Mouse (Mus musculus) heart, embryonic 11.5 days (tissue): ENCODE results near the gene Tbc1d21. TPM values are rescaled to one million over a fixed set of nuclear protein-coding genes. Genes with fewer than 3 reads are reported as not detected.

Experiments used
- ATAC-seq: fragments of 200-750 bp; cut with Nextera tagmentation; replicated peaks from 2 replicates; pipeline ENCODE4 v1.8.0; 2017; ENCODE audit warnings: moderate library complexity; ENCODE audit not compliant: insufficient number of reproducible peaks, low FRiP score, low TSS enrichment
- H3K27ac ChIP-seq: fragments of 300-500 bp; sonication (generic); 2 replicates; pipeline ENCODE4 v1.5.1; 2014; ENCODE audit warnings: mild to moderate bottlenecking, low read depth, low read length
- H3K27me3 ChIP-seq: fragments of 300-500 bp; sonication (generic); 2 replicates; pipeline ENCODE4 v1.6.1; 2014; ENCODE audit warnings: mild to moderate bottlenecking, low read length, mixed read lengths; ENCODE audit not compliant: control insufficient read depth, insufficient read depth
- H3K36me3 ChIP-seq: fragments of 300-500 bp; sonication (generic); 2 replicates; pipeline ENCODE4 v1.6.1; 2014; ENCODE audit warnings: mild to moderate bottlenecking, low read length, moderate library complexity, mixed read lengths; ENCODE audit not compliant: control insufficient read depth, insufficient read depth
- H3K4me1 ChIP-seq: fragments of 300-500 bp; sonication (generic); 2 replicates; pipeline ENCODE4 v1.6.1; 2014; ENCODE audit warnings: low read length; ENCODE audit not compliant: control insufficient read depth, insufficient read depth
- H3K4me2 ChIP-seq: fragments of 300-500 bp; sonication (generic); 2 replicates; pipeline ENCODE4 v1.6.1; 2014; ENCODE audit warnings: mild to moderate bottlenecking, moderate library complexity
- H3K4me3 ChIP-seq: fragments of 300-500 bp; sonication (generic); 2 replicates; pipeline ENCODE4 v1.5.1; 2014; ENCODE audit warnings: low read depth, low read length
- H3K9ac ChIP-seq: fragments of 300-500 bp; sonication (generic); 2 replicates; pipeline ENCODE4 v1.6.1; 2014; ENCODE audit warnings: mild to moderate bottlenecking, low read depth, low read length, moderate library complexity
- H3K9me3 ChIP-seq: fragments of 300-500 bp; sonication (generic); replicated peaks from 2 replicates; pipeline ENCODE4 v1.6.1; 2016; ENCODE audit warnings: low read length; ENCODE audit not compliant: control insufficient read depth
- WGBS: fragments of 180-500 bp; shearing (Covaris S2); extraction: QIAGEN DNeasy Blood & Tissue Kit; methylation state at CpG from one replicate; pipeline ENCODE4 v1.1.7; 2014; ENCODE audit not compliant: insufficient replicate concordance; 5-methylcytosine and 5-hydroxymethylcytosine counted together
- polyA plus RNA-seq: library from polyadenylated mRNA; unstranded; fragments of >200 nt; fragmentation: Nextera tagmentation; extraction: Ambion mirVana; gene quantifications from 2 replicates; pipeline ENCODE4 v1.2.1, GENCODE M21; 2014

The Tbc1d21 gene
- polyA plus RNA-seq, 1 experiment from 2014 or later, result not detected

DNA sequence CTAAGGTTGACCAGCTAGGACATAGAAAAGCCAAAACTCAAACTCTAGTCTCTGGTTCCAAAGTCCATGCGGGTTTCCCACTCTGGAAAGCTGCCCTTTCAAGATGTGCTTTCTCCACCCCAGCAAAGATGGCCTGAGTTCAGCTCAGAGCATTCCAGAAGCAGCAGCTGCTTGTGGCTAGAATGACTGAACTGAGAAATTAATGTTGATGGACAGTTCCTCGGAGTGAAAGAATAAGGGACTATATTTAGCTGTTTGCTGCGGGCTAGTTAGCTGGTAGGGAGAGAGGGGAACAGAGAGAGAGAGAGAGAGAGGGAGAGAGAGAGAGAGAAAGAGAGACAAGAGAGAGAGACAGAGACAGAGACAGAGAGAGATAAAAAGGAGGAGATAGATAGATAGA, 39.0 kb downstream of the Tbc1d21 start:
- no peak overlapping the region for H3K4me2 ChIP-seq
- no peak overlapping the region for H3K9ac ChIP-seq
- H3K27ac ChIP-seq, result no peak overlapping the region
- ATAC-seq, result no peak
- H3K4me1 ChIP-seq, result peaks cover 12% of the 10 kb centered on the region
- H3K36me3 ChIP-seq, result no peaks in the 10 kb centered on the region
- no peaks in the 10 kb centered on the region for H3K9me3 ChIP-seq
- H3K27me3 ChIP-seq, result 0 out of 2 replicates have a peak, but pooled peaks cover 2% of the 10 kb centered on the region
- H3K4me3 ChIP-seq, result no peak overlapping the region
- 48% methylated on average over 3 of the region's 3 CpGs for WGBS

DNA sequence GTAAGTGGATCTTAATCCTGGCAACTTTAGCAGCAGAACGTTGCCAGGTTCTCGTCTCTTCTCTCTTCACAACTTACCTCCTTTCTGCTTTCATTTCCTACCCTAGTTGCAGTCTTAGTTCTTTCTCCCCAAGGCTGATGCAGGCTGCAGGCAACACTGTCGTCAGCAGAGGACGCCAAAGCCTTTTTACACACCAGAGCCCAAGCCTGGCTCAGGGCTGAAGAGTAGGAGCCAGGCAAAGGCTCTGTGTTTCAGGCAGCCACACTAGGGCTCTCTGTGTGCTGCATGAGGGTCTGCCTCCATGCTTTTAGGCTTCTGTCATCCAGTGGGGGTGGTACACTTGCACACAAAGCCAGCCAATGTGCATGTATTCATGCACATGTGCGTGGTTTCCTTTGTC, 40.0 kb downstream of the Tbc1d21 start:
- ATAC-seq, result no peak
- 0 out of 2 replicates have a peak, but pooled peaks cover 2% of the 10 kb centered on the region for H3K27me3 ChIP-seq
- H3K27ac ChIP-seq, result no peak overlapping the region
- H3K9me3 ChIP-seq, result no peaks in the 10 kb centered on the region
- H3K4me3 ChIP-seq, result no peak overlapping the region
- no peak overlapping the region for H3K4me2 ChIP-seq
- H3K4me1 ChIP-seq, result peaks cover 15% of the 10 kb centered on the region
- no peaks in the 10 kb centered on the region for H3K36me3 ChIP-seq
- 0 out of 2 replicates have a peak overlapping the region, but pooled peaks have one; percentile 16 for H3K9ac ChIP-seq
- WGBS, result 19% methylated on average over 5 of the region's 5 CpGs

DNA sequence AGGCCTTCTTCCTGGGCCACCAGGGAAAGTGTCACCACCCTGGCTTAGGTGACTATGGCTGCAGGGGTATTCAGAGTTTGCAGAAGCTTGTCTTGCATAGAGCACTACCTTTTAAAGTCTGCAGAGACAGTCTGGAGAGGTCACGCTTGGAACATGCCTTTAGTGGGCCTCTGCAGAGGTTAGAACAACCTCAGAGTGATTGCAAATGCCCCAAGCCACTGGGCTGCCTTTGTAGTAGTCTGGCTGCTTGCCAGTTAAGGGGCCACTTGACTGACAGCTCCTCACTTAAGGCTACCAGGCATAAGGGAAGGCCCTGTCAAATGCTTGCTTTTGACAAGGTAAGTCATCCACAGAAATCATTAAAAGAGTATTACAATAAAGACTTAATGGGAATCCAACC, 42.9 kb downstream of the Tbc1d21 start:
- 0 out of 2 replicates have a peak, but pooled peaks cover 2% of the 10 kb centered on the region for H3K27me3 ChIP-seq
- H3K4me2 ChIP-seq, result no peak overlapping the region
- H3K4me3 ChIP-seq, result no peak overlapping the region
- no peak for ATAC-seq
- no peak overlapping the region for H3K9ac ChIP-seq
- no peaks in the 10 kb centered on the region for H3K36me3 ChIP-seq
- H3K9me3 ChIP-seq, result no peaks in the 10 kb centered on the region
- peak overlapping the region; percentile 84 for H3K27ac ChIP-seq
- H3K4me1 ChIP-seq, result peaks cover 17% of the 10 kb centered on the region
- 18% methylated on average over 1 of the region's 1 CpGs for WGBS

DNA sequence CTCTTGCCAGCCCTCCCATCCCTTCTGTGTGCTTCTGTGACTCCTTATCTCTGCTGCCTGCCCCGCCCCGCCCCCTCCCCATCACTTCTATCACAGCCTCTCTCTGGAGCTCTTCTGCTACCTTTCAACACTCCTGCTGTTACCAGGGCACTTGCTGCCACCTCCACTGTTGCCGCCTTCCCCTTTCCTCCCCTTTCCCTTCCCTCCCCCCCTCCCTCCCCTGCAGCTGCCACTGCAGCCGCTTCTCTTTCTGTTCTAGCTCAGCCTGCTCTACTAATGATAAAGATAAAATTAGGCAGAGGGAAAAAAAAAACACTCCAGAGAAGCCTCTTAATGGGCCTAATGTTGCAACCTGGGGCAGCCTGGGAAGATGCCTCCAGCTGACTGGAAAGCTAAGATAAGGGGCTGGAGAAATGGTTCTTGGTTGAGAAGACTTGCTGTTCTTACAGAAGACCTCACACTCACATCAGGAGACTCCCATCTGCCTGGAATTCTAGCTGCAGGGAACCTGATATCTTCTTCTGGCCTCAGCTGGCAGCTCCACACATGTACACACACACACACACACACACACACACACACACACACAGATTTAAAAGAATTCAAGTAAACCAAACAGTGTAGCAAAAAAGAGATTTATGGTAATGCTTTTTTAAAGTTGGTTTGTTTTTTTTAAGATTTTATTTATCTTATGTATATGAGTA, 43.6 kb downstream of the Tbc1d21 start:
- no peaks in the 10 kb centered on the region for H3K36me3 ChIP-seq
- WGBS, result 2% methylated on average over 4 of the region's 4 CpGs
- peaks cover 17% of the 10 kb centered on the region for H3K4me1 ChIP-seq
- H3K4me2 ChIP-seq, result no peak overlapping the region
- H3K9ac ChIP-seq, result no peak overlapping the region
- ATAC-seq, result peak; percentile 67
- H3K27ac ChIP-seq, result peak overlapping the region; percentile 84
- 0 out of 2 replicates have a peak, but pooled peaks cover 2% of the 10 kb centered on the region for H3K27me3 ChIP-seq
- H3K9me3 ChIP-seq, result no peaks in the 10 kb centered on the region
- no peak overlapping the region for H3K4me3 ChIP-seq

DNA sequence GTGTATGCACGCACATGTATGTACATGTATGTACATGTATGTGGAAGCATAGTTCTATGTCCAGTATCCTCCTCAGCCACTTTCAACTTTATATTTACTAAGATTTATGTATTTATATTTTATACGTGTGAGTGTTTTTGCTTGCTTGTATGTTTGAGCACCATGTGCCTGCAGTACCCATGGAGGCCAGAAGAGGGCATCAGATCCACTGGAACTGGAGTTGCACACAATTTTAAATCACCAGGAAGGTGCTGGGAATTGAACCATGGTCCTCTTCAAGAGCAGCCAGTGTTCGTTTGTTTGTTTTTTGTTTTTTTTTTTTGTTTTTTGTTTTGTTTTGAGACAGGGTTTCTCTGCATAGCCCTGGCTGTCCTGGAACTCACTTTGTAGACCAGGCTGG, 48.6 kb downstream of the Tbc1d21 start:
- no peak overlapping the region for H3K4me3 ChIP-seq
- peaks cover 2% of the 10 kb centered on the region; the same call in 1 of the 2 replicates for H3K27me3 ChIP-seq
- 93% methylated on average over 3 of the region's 3 CpGs for WGBS
- no peaks in the 10 kb centered on the region for H3K9me3 ChIP-seq
- H3K9ac ChIP-seq, result no peak overlapping the region
- no peaks in the 10 kb centered on the region for H3K36me3 ChIP-seq
- no peak overlapping the region for H3K27ac ChIP-seq
- H3K4me2 ChIP-seq, result no peak overlapping the region
- peaks cover 8% of the 10 kb centered on the region; the same call in 1 of the 2 replicates for H3K4me1 ChIP-seq
- no peak for ATAC-seq

DNA sequence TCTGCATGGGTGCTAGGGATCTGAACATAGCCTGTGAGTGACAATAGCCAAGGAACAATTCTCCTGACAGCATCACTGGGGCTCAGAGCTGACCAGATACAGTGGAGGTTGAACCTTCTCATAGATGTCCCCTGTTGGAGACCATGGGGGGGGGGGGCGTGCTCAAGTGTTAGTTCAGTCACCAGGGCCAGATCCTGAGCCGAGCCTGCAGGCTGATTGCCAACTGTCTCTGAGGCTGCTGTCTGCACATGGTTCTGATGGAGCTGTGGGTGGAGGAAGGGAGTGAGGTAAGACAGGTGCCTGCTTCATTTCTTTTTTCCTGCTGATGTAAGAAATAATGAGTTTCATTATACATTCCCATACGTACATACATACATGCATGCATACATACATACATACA, 51.9 kb downstream of the Tbc1d21 start:
- no peaks in the 10 kb centered on the region for H3K36me3 ChIP-seq
- H3K9me3 ChIP-seq, result no peaks in the 10 kb centered on the region
- H3K4me1 ChIP-seq, result peaks cover 20% of the 10 kb centered on the region
- H3K27me3 ChIP-seq, result peaks cover 2% of the 10 kb centered on the region; the same call in 1 of the 2 replicates
- ATAC-seq, result no peak
- WGBS, result 75% methylated on average over 3 of the region's 3 CpGs
- H3K4me3 ChIP-seq, result no peak overlapping the region
- no peak overlapping the region for H3K27ac ChIP-seq
- H3K9ac ChIP-seq, result no peak overlapping the region
- H3K4me2 ChIP-seq, result no peak overlapping the region

DNA sequence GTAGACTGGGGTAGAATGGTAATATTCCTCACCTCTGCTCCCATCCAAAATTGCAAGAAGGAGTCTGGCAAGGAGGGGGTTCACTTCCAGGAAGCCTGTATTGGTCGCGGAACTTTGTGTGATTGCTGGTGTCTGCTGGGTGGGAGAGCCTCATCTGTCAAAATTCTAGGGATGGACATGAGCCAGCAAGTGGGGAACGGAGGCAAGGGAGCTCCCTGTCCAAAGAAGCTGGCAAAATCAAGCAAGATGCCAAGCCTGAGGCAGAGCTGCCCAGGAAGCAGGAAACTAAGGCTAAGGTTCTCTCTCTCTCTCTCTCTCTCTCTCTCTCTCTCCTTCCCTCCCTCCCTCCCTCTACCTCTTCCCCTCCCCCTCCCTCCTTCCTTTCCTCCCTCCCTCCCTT, 52.9 kb downstream of the Tbc1d21 start:
- Histone ChIP-seq H3K4me2 (no peak overlapping the region), H3K27me3 (peaks cover 2% of the 10 kb centered on the region; the same call in 1 of the 2 replicates), H3K27ac (no peak overlapping the region), H3K9ac (no peak overlapping the region), H3K4me3 (no peak overlapping the region), H3K9me3 (no peaks in the 10 kb centered on the region), H3K36me3 (no peaks in the 10 kb centered on the region), H3K4me1 (peaks cover 25% of the 10 kb centered on the region)
- 60% methylated on average over 3 of the region's 3 CpGs for WGBS
- ATAC-seq, result no peak

DNA sequence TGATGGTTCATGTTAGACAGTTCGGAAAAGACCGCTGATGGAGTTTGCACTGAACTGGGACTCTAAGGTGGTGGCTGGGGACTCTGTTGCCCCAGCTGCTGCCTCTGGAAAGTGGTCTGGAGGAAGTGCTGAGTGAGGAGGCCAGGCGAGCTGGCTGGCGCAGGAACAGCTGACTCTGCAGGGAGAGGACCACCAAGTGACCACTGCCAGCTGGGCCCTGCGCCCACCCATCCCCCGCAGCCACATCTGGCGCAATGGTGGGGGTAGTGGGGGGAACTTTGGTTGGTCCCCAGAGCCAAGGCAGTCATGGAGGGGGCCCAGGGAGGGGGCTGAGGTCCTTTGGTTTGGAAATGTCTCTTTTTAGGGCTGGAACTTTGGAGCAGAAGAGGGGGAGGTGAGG, 53.5 kb downstream of the Tbc1d21 start:
- H3K4me2 ChIP-seq, result no peak overlapping the region
- H3K4me3 ChIP-seq, result no peak overlapping the region
- H3K9ac ChIP-seq, result no peak overlapping the region
- no peaks in the 10 kb centered on the region for H3K9me3 ChIP-seq
- H3K27me3 ChIP-seq, result peaks cover 2% of the 10 kb centered on the region; the same call in 1 of the 2 replicates
- no peak overlapping the region for H3K27ac ChIP-seq
- H3K36me3 ChIP-seq, result no peaks in the 10 kb centered on the region
- no peak for ATAC-seq
- peaks cover 28% of the 10 kb centered on the region for H3K4me1 ChIP-seq
- 66% methylated on average over 7 of the region's 7 CpGs for WGBS

DNA sequence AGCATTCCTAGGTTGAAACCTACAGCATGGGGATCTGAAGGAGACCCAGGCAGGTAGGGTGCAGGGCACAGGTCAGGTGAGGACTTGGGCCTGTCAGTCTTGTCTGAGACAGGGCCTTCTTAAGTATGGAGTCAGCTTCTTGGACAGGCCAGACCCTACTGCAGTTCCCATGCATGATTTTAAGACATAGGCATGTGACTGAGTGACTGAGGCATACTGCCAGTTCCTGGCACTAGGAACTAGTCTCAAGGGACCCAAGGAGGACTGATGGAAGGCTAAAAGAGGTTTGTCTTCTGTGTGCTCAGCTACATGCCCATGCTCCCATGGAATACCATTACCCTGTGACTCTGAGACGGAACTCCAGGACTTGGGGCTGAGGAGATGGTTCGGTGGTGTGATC, 54.4 kb downstream of the Tbc1d21 start:
- H3K4me2 ChIP-seq, result no peak overlapping the region
- H3K27ac ChIP-seq, result no peak overlapping the region
- H3K9me3 ChIP-seq, result no peaks in the 10 kb centered on the region
- no peak overlapping the region for H3K4me3 ChIP-seq
- no peak for ATAC-seq
- 79% methylated on average over 2 of the region's 2 CpGs for WGBS
- peaks cover 6% of the 10 kb centered on the region; the same call in 1 of the 2 replicates for H3K27me3 ChIP-seq
- no peaks in the 10 kb centered on the region for H3K36me3 ChIP-seq
- H3K9ac ChIP-seq, result no peak overlapping the region
- H3K4me1 ChIP-seq, result peaks cover 33% of the 10 kb centered on the region
